Mouse (Mus musculus): ENCODE measurements around the gene Setd1b.

The Setd1b gene

DNA sequence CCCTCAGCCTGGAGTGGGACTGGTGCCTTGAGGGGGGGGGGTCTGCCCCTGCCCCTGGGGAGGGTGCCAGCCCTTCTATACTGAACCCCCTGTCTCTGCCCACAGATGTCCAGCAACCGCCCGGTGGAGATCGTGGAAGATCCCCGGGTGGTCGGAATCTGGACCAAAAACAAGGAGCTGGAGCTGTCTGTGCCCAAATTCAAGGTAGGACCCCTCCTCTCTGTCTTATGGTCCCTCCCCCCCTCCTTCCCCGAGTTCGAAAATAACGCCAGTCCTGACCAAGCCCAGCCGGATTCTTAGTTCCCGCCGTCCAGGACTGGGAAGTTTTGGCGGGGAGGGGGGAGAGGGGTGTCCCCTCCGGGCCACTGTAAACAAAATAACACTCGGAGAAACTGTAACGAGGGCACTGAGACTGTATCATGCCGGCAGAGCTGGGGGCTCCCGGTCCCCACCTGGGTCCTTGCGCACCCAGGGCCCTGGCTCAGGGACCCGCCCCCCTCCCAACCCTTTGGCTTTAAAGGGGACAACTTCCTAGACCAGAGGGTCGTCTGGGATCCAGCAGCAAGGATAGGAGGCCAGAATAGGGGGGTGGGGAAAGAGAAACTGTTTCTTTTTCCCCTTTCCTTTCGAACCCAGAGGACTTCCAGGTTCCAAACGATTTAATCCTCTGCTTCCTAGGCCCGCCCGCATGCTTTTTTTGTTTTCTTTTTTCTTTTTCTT, 1.4 kb downstream of the Setd1b start:
- TF ChIP-seq GATA4 (IDR thresholded peaks at IDR 0.05; ENCODE audit: insufficient replicate concordance, low read length) = no peak

DNA sequence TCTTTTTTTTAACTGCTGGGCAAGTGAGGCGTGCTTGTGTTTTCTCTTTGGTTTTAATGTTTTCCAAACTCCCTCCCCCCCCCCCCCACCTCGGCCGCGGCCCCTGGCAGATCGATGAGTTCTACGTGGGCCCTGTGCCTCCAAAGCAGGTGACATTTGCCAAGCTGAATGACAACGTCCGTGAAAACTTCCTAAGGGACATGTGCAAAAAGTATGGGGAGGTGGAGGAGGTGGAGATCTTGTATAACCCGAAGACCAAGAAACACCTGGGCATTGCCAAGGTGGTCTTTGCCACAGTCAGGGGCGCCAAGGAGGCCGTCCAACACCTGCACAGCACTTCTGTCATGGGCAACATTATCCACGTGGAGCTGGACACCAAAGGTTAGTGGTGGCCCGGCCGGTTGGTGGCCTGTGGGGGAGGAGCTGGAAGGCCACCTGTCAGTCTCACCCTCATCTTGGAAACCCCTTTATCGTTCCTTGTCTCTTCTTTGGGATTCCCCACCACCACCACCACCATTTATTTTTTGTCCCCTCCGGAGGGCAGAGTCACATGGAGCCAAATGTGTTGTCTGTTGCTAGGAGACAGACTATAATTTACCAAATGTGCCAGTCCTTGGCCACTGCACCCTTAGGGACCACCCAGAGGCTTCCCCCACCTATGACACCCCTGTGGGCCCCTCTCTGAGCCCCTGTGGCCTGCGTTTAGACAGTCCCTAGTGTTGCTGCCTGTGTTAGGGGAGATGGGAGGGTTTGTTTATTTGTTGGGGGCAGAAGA, 2.2 kb downstream of the Setd1b start:
- TF ChIP-seq GATA4 (IDR thresholded peaks at IDR 0.05; ENCODE audit: insufficient replicate concordance, low read length) = no peak

- TF ChIP-seq GATA4 (IDR thresholded peaks at IDR 0.05; ENCODE audit: insufficient replicate concordance, low read length) = no peak
Observed at GRCm38 (mm10) chr5:123144746-123145590, 3.0 kb downstream of the Setd1b start.

DNA sequence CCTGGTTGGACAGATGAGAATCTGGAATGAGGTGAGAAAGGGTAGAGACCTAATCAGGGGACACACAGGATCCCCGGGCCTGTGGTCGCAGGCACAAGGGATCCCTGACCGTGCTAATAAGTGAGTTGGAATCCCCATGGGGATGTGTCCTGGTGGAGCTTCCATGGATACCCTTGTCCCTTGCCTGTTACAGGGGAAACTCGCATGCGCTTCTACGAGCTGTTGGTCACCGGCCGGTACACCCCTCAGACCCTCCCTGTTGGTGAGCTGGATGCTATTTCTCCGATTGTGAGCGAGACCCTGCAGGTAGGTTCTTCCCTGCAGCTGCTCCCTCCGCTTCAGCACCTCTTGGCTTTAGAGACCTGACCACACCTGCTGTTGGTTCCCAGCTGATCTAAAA, 4.4 kb downstream of the Setd1b start:
- TF ChIP-seq GATA4 (IDR thresholded peaks at IDR 0.05; ENCODE audit: insufficient replicate concordance, low read length) = no peak

DNA sequence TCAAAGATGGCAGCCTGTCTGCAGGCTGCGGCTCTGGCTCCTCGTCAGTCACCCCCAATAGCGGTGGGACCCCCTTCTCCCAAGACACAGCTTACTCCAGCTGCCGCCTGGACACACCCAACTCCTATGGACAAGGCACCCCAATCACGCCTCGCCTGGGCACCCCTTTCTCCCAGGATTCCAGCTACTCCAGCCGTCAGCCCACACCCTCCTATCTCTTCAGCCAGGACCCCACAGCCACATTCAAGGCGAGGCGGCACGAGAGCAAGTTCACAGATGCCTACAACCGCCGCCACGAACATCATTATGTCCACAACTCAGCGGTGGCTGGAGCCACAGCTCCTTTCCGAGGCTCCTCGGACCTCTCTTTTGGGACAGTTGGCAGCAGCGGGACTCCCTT, 5.6 kb downstream of the Setd1b start:
- TF ChIP-seq GATA4 (IDR thresholded peaks at IDR 0.05; ENCODE audit: insufficient replicate concordance, low read length) = no peak

DNA sequence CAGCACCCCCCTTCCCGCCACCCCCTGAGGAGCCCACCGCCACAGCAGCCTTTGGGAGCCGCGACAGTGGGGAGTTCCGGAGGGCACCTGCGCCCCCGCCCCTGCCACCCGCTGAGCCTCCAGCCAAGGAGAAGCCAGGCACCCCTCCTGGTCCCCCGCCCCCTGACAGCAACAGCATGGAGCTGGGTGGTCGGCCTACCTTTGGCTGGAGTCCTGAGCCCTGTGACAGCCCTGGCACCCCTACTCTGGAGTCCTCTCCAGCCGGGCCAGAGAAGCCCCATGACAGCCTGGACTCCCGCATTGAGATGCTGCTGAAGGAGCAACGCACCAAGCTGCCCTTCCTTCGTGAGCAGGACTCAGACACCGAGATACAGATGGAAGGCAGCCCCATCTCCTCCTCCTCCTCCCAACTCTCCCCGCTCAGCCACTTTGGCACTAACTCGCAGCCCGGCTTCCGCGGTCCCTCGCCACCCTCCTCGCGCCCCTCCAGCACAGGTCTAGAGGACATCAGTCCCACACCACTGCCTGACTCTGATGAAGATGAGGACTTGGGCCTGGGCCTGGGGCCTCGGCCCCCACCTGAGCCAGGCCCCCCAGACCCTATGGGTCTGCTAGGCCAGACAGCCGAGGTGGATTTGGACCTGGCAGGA, 6.2 kb downstream of the Setd1b start:
- TF ChIP-seq GATA4 (IDR thresholded peaks at IDR 0.05; ENCODE audit: insufficient replicate concordance, low read length) = no peak

DNA sequence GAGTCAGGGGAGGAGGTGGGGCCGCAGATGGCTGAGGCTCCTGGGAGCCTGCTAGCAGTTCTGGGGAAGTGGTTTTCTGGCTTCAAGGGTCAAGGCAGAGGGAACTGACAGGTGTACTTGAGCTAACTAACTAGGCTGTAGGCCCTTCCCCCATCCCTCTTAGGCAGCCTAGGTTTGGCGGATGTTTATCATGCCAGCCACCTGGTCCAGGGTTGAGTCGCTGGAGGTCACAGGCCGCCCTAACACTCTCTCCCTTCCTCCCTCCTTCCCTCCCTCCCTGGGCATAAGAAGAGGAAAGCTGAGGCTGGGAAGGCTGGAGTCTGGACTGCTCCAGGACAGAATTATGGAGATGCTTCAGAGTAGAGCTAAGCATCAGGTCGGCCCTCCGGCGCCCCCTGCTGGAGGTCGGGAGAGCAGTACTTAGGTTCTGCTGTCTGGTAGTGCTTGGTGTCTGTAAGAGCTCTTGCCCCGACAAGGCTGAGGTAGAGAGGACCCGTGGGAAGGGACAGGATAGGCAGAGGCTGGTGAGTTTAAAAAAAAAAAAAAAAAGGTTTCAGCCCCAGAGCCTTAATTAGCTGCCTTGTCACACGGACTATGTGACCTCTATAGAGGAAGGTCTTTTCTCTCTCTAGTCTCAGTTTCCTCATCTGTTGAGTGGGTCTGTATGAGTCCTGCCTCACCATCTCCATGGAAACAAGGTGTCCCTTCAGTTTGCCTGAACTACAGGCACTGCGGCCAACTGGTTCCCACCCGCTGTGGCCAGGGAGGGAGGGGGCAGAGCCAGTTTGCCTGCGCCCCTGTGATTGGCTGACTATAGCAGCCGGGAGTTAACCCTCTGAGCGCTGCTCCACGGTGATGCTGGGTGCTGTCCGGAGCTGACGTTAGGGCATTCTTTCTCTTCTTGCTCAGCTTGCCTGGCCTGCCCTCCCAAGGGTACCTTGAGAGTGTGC, 7.7 kb downstream of the Setd1b start:
- no peak for TF ChIP-seq GATA4 (IDR thresholded peaks at IDR 0.05; ENCODE audit: insufficient replicate concordance, low read length)

GRCm38 (mm10) chr5:123150641-123151040, 8.6 kb downstream of the Setd1b start:
- TF ChIP-seq GATA4 (IDR thresholded peaks at IDR 0.05; ENCODE audit: insufficient replicate concordance, low read length) = no peak

GRCm38 (mm10) chr5:123151077-123151476, 9.1 kb downstream of the Setd1b start:
- no peak for TF ChIP-seq GATA4 (IDR thresholded peaks at IDR 0.05; ENCODE audit: insufficient replicate concordance, low read length)

DNA sequence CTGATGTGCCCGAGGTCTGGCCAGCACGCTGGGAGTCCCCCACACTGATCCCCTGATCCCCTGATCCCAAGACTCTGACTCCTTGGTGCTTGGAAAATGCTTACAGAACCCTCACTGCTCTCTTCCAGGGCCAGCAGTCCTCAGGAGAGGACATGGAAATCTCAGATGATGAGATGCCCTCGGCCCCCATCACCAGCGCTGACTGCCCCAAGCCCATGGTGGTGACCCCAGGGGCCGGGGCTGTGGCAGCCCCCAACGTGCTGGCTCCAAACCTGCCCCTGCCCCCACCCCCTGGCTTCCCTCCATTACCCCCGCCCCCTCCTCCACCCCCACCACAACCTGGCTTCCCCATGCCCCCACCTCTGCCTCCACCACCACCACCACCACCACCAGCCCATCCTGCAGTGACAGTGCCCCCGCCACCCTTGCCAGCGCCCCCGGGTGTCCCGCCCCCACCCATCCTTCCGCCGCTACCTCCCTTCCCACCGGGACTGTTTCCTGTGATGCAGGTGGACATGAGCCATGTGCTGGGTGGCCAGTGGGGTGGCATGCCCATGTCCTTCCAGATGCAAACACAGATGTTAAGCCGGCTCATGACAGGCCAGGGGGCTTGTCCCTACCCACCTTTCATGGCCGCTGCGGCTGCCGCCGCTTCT, 9.8 kb downstream of the Setd1b start:
- TF ChIP-seq GATA4 (IDR thresholded peaks at IDR 0.05; ENCODE audit: insufficient replicate concordance, low read length) = no peak

DNA sequence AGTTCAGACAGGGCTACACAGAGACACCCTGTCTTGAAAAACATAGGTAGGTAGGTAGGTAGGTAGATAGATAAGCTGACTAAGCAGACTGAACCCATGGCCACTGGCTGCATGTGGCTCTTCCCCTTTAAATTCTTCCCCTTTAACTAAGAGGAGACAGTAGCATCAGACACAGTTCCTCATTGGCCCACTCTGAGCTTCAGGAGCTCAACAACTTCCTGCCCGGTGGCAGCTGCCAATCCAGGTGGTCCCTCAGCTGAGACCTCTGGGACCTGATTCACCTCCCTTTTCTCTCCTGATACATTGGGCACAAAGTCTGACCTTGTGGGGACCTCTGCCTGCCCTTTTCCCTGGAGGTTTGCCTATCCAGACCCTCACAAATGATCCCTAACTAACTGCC, 10.9 kb downstream of the Setd1b start:
- TF ChIP-seq GATA4 (IDR thresholded peaks at IDR 0.05; ENCODE audit: insufficient replicate concordance, low read length) = no peak

DNA sequence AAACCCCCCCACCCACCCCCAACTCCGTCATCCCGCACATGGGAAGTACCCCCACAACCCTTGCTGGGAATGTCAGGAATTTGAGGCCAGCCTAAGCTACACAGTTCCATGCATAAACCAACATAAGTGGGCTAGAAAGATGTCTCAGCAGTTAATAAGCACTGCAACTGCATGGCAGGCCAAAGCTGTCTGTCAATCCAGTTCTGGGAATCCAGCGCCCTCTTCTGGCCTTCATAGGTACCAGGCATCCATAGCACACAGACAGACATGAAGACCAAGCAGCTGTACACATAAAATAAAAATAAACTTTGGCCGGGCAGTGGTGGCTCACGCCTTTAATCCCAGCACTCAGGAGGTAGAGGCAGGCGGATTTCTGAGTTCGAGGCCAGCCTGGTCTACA, 13.4 kb downstream of the Setd1b start:
- TF ChIP-seq GATA4 (IDR thresholded peaks at IDR 0.05; ENCODE audit: insufficient replicate concordance, low read length) = no peak

- no peak for TF ChIP-seq GATA4 (IDR thresholded peaks at IDR 0.05; ENCODE audit: insufficient replicate concordance, low read length)
Observed at GRCm38 (mm10) chr5:123156763-123157162, 14.8 kb downstream of the Setd1b start.

DNA sequence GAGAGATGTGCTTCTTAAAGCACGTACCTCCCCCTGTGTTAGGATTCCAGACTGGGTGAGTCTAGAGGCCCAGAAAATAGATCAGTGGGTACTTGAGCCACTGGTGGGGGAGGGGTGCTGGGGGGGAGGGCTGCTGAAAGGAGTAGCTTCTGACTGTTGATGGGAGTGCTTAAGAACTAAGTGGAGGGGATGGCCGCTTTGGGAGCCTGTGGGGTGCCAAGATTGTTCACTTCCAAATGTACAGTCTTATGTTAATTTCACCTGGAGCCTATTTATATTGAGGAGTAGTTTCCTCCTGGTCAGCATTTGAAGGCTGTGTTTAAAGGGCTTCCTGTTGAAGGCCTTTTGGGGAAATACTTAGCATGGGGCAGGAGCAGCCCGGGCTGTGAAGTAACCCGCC, 16.0 kb downstream of the Setd1b start:
- TF ChIP-seq GATA4 (IDR thresholded peaks at IDR 0.05; ENCODE audit: insufficient replicate concordance, low read length) = no peak

Data from liver, adult (tissue).